Mouse (Mus musculus) cortical plate, adult 2 months (tissue): ENCODE results near the gene Hpn.

Experiments
- CTCF ChIP-seq: fragments of 200-500 bp; IDR thresholded peaks from 2 replicates; pipeline ENCODE4 v1.5.1; 2011; ENCODE audit warnings: mild to moderate bottlenecking, control low read depth, low read length; ENCODE audit not compliant: insufficient read depth; ENCODE audit errors: extremely low read depth
- POLR2A ChIP-seq: fragments of 200-500 bp; IDR thresholded peaks from 2 replicates; pipeline ENCODE4 v1.6.1; 2011; ENCODE audit warnings: mild to moderate bottlenecking, low read length, control low read depth; ENCODE audit not compliant: insufficient read depth; ENCODE audit errors: extremely low read depth

DNA sequence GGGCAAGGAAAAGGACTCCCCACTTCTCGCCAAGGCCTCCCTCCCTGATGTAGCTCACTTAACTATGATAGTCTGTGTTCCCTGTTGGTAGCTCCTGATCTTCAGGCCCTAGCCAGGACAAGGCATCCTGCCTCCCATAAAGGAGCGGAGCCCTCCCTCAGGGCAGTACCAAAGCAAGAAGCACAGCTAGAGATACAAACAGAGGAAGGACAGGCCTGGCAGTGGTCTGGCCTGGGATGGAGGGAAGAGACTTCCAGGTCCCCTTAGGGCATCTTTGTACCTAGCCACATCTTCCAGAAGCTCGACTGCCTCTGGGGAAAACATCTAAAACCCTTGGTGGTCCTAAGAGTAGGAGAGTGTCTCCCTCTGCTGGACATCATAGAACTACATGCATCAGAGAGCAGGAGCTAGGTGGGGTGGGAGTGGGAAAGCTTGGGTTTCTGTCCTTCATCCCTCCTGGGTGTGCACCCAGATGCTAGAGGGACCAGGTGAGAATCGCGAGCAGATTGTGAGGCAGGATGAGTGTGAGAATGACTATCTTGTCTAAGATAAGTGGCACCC lies 37.1 kb downstream of the Hpn start:
- TF ChIP-seq CTCF (peak; percentile 86), POLR2A (no peak)
